In the genomic region with DNA sequence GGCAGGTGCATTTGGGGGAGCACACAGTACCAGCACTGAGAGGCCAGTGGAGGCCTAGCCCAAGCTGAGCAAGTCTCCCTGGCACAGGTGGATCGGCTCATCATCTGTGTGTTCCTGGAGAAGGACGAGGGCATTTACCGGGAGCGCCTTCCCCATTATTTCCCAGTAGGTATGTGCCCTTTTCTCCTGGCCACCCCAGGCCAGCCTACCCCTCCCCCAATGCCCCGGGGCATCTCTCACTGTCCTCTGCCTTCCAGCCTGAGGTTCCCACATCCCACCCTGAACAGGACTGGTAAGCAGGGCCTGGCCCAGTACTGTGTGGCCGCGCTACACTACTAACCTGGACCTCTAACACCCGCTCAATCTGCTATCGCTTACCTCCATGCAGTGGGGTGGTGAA, we compare ENCODE assay signal across 10 mouse cellular contexts. TPM values are rescaled to one million over a fixed set of nuclear protein-coding genes. Genes with fewer than 3 reads are reported as not detected.
DNase-seq lines count a peak whose midpoint lies in the region; ATAC-seq and TF ChIP-seq lines count a peak whose summit lies in the region.
"Had no signal": no experiment of that assay in that cellular context is flagged by ENCODE, and none has a peak within 500 bp of the region (broad histone marks: within the 10 kb centered on the region; RNA-seq: fewer than 3 reads in every experiment).

No protein-coding gene starts in this region.

- H3K9ac ChIP-seq in kidney, embryonic 14.5 days (ENCODE audit: low read depth, low read length) = no peak overlapping the region
- no peak overlapping the region for H3K9ac ChIP-seq in forebrain, embryonic 15.5 days (replicated peaks)
- H3K9ac ChIP-seq in midbrain, postnatal 0 days (replicated peaks; ENCODE audit: low read length, poor library complexity, severe bottlenecking) = no peak overlapping the region
- no peak overlapping the region; the same call in 1 of the 2 replicates for H3K9ac ChIP-seq in heart, embryonic 11.5 days (ENCODE audit: low read depth, low read length)
- H3K9ac ChIP-seq: embryonic facial prominence, embryonic 13.5 days had no signal

- H3K9me3 ChIP-seq in kidney, embryonic 14.5 days (ENCODE audit: control insufficient read depth, low read length) = no peaks in the 10 kb centered on the region
- no peaks in the 10 kb centered on the region for H3K9me3 ChIP-seq in forebrain, embryonic 15.5 days
- H3K9me3 ChIP-seq in limb, embryonic 10.5 days (replicated peaks) = no peaks in the 10 kb centered on the region
- H3K9me3 ChIP-seq in midbrain, postnatal 0 days (ENCODE audit: low read length) = no peaks in the 10 kb centered on the region
- H3K9me3 ChIP-seq in heart, embryonic 11.5 days (replicated peaks; ENCODE audit: control insufficient read depth, low read length) = no peaks in the 10 kb centered on the region
- H3K9me3 ChIP-seq: embryonic facial prominence, embryonic 13.5 days had no signal

- no peak overlapping the region for H3K4me3 ChIP-seq in kidney, embryonic 14.5 days (ENCODE audit: low read length)
- no peak overlapping the region for H3K4me3 ChIP-seq in forebrain, embryonic 15.5 days
- no peak overlapping the region for H3K4me3 ChIP-seq in limb, embryonic 10.5 days
- no peak overlapping the region for H3K4me3 ChIP-seq in midbrain, postnatal 0 days (ENCODE audit: low read depth, low read length)
- no peak overlapping the region for H3K4me3 ChIP-seq in heart, embryonic 11.5 days (ENCODE audit: low read depth, low read length)
- H3K4me3 ChIP-seq: embryonic facial prominence, embryonic 13.5 days had no signal

- no peak for TF ChIP-seq CTCF in midbrain, postnatal 0 days (IDR thresholded peaks at IDR 0.05)

- no peaks in the 10 kb centered on the region for H3K27me3 ChIP-seq in kidney, embryonic 14.5 days (ENCODE audit: control insufficient read depth, insufficient read depth, low read length)
- H3K27me3 ChIP-seq in forebrain, embryonic 15.5 days = no peaks in the 10 kb centered on the region
- H3K27me3 ChIP-seq in limb, embryonic 10.5 days (ENCODE audit: low read depth, poor library complexity, severe bottlenecking) = peaks cover 23% of the 10 kb centered on the region
- H3K27me3 ChIP-seq in midbrain, postnatal 0 days (ENCODE audit: insufficient read depth, low read length) = no peaks in the 10 kb centered on the region
- no peaks in the 10 kb centered on the region for H3K27me3 ChIP-seq in heart, embryonic 11.5 days (ENCODE audit: control insufficient read depth, insufficient read depth, low read length)
- H3K27me3 ChIP-seq: embryonic facial prominence, embryonic 13.5 days had no signal

- ATAC-seq in kidney, embryonic 14.5 days (ENCODE audit: low FRiP score, low TSS enrichment) = 0 out of 2 replicates have a peak, but pooled peaks have one; percentile 18
- 0 out of 2 replicates have a peak, but pooled peaks have one; percentile 5 for ATAC-seq in forebrain, embryonic 15.5 days (replicated peaks)
- peak; percentile 25; the same call in 1 of the 2 replicates for ATAC-seq in midbrain, postnatal 0 days (ENCODE audit: low FRiP score)
- ATAC-seq in heart, embryonic 11.5 days (replicated peaks; ENCODE audit: insufficient number of reproducible peaks, low FRiP score, low TSS enrichment) = no peak; the same call in 1 of the 2 replicates

- peaks cover 15% of the 10 kb centered on the region; the same call in 1 of the 2 replicates for H3K4me1 ChIP-seq in kidney, embryonic 14.5 days (ENCODE audit: control insufficient read depth, insufficient read depth, low read length)
- peaks cover 9% of the 10 kb centered on the region for H3K4me1 ChIP-seq in forebrain, embryonic 15.5 days
- H3K4me1 ChIP-seq in limb, embryonic 10.5 days = peaks cover 41% of the 10 kb centered on the region
- no peaks in the 10 kb centered on the region for H3K4me1 ChIP-seq in midbrain, postnatal 0 days (ENCODE audit: insufficient read depth, low read length)
- H3K4me1 ChIP-seq in heart, embryonic 11.5 days (ENCODE audit: control insufficient read depth, insufficient read depth, low read length) = peaks cover 18% of the 10 kb centered on the region

- H3K4me2 ChIP-seq in kidney, embryonic 14.5 days (replicated peaks; ENCODE audit: low read depth, low read length) = no peak overlapping the region
- H3K4me2 ChIP-seq in forebrain, embryonic 15.5 days (replicated peaks) = no peak overlapping the region
- H3K4me2 ChIP-seq in midbrain, postnatal 0 days (ENCODE audit: low read depth, low read length, poor library complexity, severe bottlenecking) = no peak overlapping the region
- no peak overlapping the region for H3K4me2 ChIP-seq in heart, embryonic 11.5 days
- H3K4me2 ChIP-seq: embryonic facial prominence, embryonic 13.5 days had no signal

- WGBS in kidney, embryonic 14.5 days = 86% methylated on average over 9 of the region's 9 CpGs
- WGBS in forebrain, embryonic 15.5 days = 77% methylated on average over 9 of the region's 9 CpGs
- 86% methylated on average over 9 of the region's 9 CpGs for WGBS in limb, embryonic 10.5 days
- WGBS in midbrain, postnatal 0 days = 76% methylated on average over 9 of the region's 9 CpGs
- 87% methylated on average over 9 of the region's 9 CpGs for WGBS in heart, embryonic 11.5 days (ENCODE audit: insufficient replicate concordance)

- H3K36me3 ChIP-seq in kidney, embryonic 14.5 days (ENCODE audit: control insufficient read depth, insufficient read depth, low read length) = peaks cover 46% of the 10 kb centered on the region
- peaks cover 39% of the 10 kb centered on the region for H3K36me3 ChIP-seq in forebrain, embryonic 15.5 days
- H3K36me3 ChIP-seq in limb, embryonic 10.5 days = peaks cover 54% of the 10 kb centered on the region
- peaks cover 40% of the 10 kb centered on the region for H3K36me3 ChIP-seq in midbrain, postnatal 0 days (ENCODE audit: insufficient read depth, low read length)
- H3K36me3 ChIP-seq in heart, embryonic 11.5 days (ENCODE audit: control insufficient read depth, insufficient read depth, low read length) = peaks cover 30% of the 10 kb centered on the region

- H3K27ac ChIP-seq in kidney, embryonic 14.5 days (ENCODE audit: low read depth, low read length) = no peak overlapping the region
- H3K27ac ChIP-seq in forebrain, embryonic 15.5 days (replicated peaks) = no peak overlapping the region
- H3K27ac ChIP-seq in limb, embryonic 10.5 days = 0 out of 2 replicates have a peak overlapping the region, but pooled peaks have one; percentile 20
- H3K27ac ChIP-seq in midbrain, postnatal 0 days (ENCODE audit: low read depth, low read length) = no peak overlapping the region
- no peak overlapping the region for H3K27ac ChIP-seq in heart, embryonic 11.5 days (ENCODE audit: low read depth, low read length)
- H3K27ac ChIP-seq: embryonic facial prominence, embryonic 13.5 days had no signal

- no peak for DNase-seq in kidney, adult 9 months
- DNase-seq in limb, embryonic 10.5 days (ENCODE audit: low spot score) = no peak
- no peak for DNase-seq in midbrain, postnatal 0 days (ENCODE audit: low spot score)
- DNase-seq in right cerebral cortex, postnatal 25 days = no peak
- DNase-seq: cerebellum, adult 2 months; heart, postnatal 10 days had no signal

RNA-seq across cellular contexts. Expression of a gene that starts 8.7 kb away (rescaled TPM):
- 237 and 255 TPM in 2 replicates for polyA plus RNA-seq in kidney, embryonic 14.5 days (2014; fragmentation: Nextera tagmentation; extraction: Ambion mirVana)
- polyA plus RNA-seq in forebrain, embryonic 15.5 days (2015; fragmentation: Nextera tagmentation; extraction: Ambion mirVana) = 232 and 233 TPM in 2 replicates
- 252 and 263 TPM in 2 replicates for polyA plus RNA-seq in limb, embryonic 10.5 days (2016; fragmentation: Nextera tagmentation; extraction: Ambion mirVana)
- total RNA-seq in midbrain, postnatal 0 days (2014; rRNA removed) = 236 and 242 TPM in 2 replicates
- polyA plus RNA-seq in midbrain, postnatal 0 days (2015; fragmentation: Nextera tagmentation; extraction: Ambion mirVana) = 257 and 277 TPM in 2 replicates
- 172 and 186 TPM in 2 replicates for polyA plus RNA-seq in heart, embryonic 11.5 days (2014; fragmentation: Nextera tagmentation; extraction: Ambion mirVana)

RNA-seq across cellular contexts. Expression of a gene that starts 20.0 kb away (rescaled TPM):
- 1,171 and 1,487 TPM in 2 replicates for polyA plus RNA-seq in kidney, embryonic 14.5 days (2014; fragmentation: Nextera tagmentation; extraction: Ambion mirVana)
- polyA plus RNA-seq in forebrain, embryonic 15.5 days (2015; fragmentation: Nextera tagmentation; extraction: Ambion mirVana) = 656 and 676 TPM in 2 replicates
- polyA plus RNA-seq in limb, embryonic 10.5 days (2016; fragmentation: Nextera tagmentation; extraction: Ambion mirVana) = 862 and 928 TPM in 2 replicates
- total RNA-seq in midbrain, postnatal 0 days (2014; rRNA removed) = 1,114 and 1,471 TPM in 2 replicates
- 1,645 and 1,756 TPM in 2 replicates for polyA plus RNA-seq in midbrain, postnatal 0 days (2015; fragmentation: Nextera tagmentation; extraction: Ambion mirVana)
- polyA plus RNA-seq in heart, embryonic 11.5 days (2014; fragmentation: Nextera tagmentation; extraction: Ambion mirVana) = 1,752 and 1,771 TPM in 2 replicates

RNA-seq across cellular contexts. Expression of a gene that starts 43.5 kb away (rescaled TPM):
- polyA plus RNA-seq in kidney, embryonic 14.5 days (2014; fragmentation: Nextera tagmentation; extraction: Ambion mirVana) = 57.8 and 90.7 TPM in 2 replicates
- polyA plus RNA-seq in forebrain, embryonic 15.5 days (2015; fragmentation: Nextera tagmentation; extraction: Ambion mirVana) = 69.2 and 69.5 TPM in 2 replicates
- polyA plus RNA-seq in limb, embryonic 10.5 days (2016; fragmentation: Nextera tagmentation; extraction: Ambion mirVana) = 92.0 and 92.4 TPM in 2 replicates
- total RNA-seq in midbrain, postnatal 0 days (2014; rRNA removed) = 58.3 and 62.5 TPM in 2 replicates
- polyA plus RNA-seq in midbrain, postnatal 0 days (2015; fragmentation: Nextera tagmentation; extraction: Ambion mirVana) = 45.6 and 46.1 TPM in 2 replicates
- polyA plus RNA-seq in heart, embryonic 11.5 days (2014; fragmentation: Nextera tagmentation; extraction: Ambion mirVana) = 62.1 and 68.6 TPM in 2 replicates
